Comparison of ENCODE assay signal across 9 mouse cellular contexts in the genomic region with DNA sequence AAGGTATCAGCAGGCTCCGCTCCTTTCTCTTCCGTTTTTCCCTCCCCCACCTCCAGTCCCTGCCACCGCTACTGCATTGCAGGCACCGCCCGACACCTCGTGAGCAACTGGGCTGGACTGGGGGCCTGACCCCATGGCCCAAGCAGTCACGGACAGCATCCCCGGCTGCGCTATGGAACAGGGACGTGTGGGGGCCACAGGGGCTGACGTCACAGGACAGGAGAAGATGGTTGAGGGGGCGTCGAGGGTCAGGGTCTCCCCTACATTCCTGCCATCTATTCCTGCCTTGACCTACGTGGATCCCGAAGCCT. TPM values are rescaled to one million over a fixed set of nuclear protein-coding genes. Genes with fewer than 3 reads are reported as not detected.
DNase-seq lines count a peak whose midpoint lies in the region; ATAC-seq and TF ChIP-seq lines count a peak whose summit lies in the region.
"Had no signal": no experiment of that assay in that cellular context is flagged by ENCODE, and none has a peak within 500 bp of the region (broad histone marks: within the 10 kb centered on the region; RNA-seq: fewer than 3 reads in every experiment).

No protein-coding gene starts in this region.

- DNase-seq in heart, adult 11 months = peak; percentile 91
- no peak for DNase-seq in heart, adult 8-10 months (ENCODE audit: low spot score)
- no peak for DNase-seq in thymus, adult 2 months
- DNase-seq in thymus, adult 18-20 months = no peak
- peak; percentile 45 for DNase-seq in stomach, postnatal 0 days (ENCODE audit: low spot score)
- no peak for DNase-seq in layer of hippocampus, adult 9-11 months
- DNase-seq in gastrocnemius, postnatal 4 days (ENCODE audit: low spot score in 2 of 2) = no peak

- no peak for TF ChIP-seq CTCF in thymus, adult 2 months (IDR thresholded peaks at IDR 0.05; ENCODE audit: borderline replicate concordance, control insufficient read depth, extremely low read depth, insufficient read depth, low read length, poor library complexity)
- no peak for TF ChIP-seq CTCF in stomach, postnatal 0 days (IDR thresholded peaks at IDR 0.05; ENCODE audit: low read depth)

- TF ChIP-seq EP300 in stomach, postnatal 0 days (optimal IDR thresholded peaks at IDR 0.05) = no peak

- peak overlapping the region; percentile 20 for H3K4me3 ChIP-seq in thymus, adult 2 months (ENCODE audit: control insufficient read depth, insufficient read depth, low read length)
- peak overlapping the region; percentile 45 for H3K4me3 ChIP-seq in limb, embryonic 15.5 days
- H3K4me3 ChIP-seq in stomach, postnatal 0 days (ENCODE audit: low read depth, low read length) = peak overlapping the region; percentile 46

- H3K36me3 ChIP-seq in thymus, adult 2 months (ENCODE audit: control insufficient read depth, insufficient read depth, low read length) = no peaks in the 10 kb centered on the region
- no peaks in the 10 kb centered on the region; the same call in 1 of the 2 replicates for H3K36me3 ChIP-seq in limb, embryonic 15.5 days
- H3K36me3 ChIP-seq in stomach, postnatal 0 days (ENCODE audit: control insufficient read depth, insufficient read depth, low read length) = no peaks in the 10 kb centered on the region

- peak overlapping the region; percentile 77 for H3K4me2 ChIP-seq in limb, embryonic 15.5 days
- peak overlapping the region; percentile 77 for H3K4me2 ChIP-seq in stomach, postnatal 0 days (replicated peaks; ENCODE audit: low read depth)

- H3K9ac ChIP-seq in limb, embryonic 15.5 days = no peak overlapping the region
- H3K9ac ChIP-seq in stomach, postnatal 0 days (ENCODE audit: low read length) = peak overlapping the region; percentile 54

- WGBS in thymus, adult 2 months = 14% methylated on average over 15 of the region's 15 CpGs
- 6% methylated on average over 15 of the region's 15 CpGs for WGBS in limb, embryonic 15.5 days
- 9% methylated on average over 15 of the region's 15 CpGs for WGBS in stomach, postnatal 0 days

- peaks cover 23% of the 10 kb centered on the region for H3K4me1 ChIP-seq in thymus, adult 2 months (replicated peaks; ENCODE audit: control insufficient read depth, insufficient read depth, low read length)
- peaks cover 29% of the 10 kb centered on the region for H3K4me1 ChIP-seq in limb, embryonic 15.5 days
- H3K4me1 ChIP-seq in stomach, postnatal 0 days (replicated peaks; ENCODE audit: control insufficient read depth, insufficient read depth) = peaks cover 5% of the 10 kb centered on the region; the same call in 1 of the 2 replicates

- peaks cover 15% of the 10 kb centered on the region; the same call in 1 of the 2 replicates for H3K27me3 ChIP-seq in thymus, adult 2 months (ENCODE audit: control insufficient read depth, insufficient read depth, low read length)
- H3K27me3 ChIP-seq in limb, embryonic 15.5 days = peaks cover 69% of the 10 kb centered on the region
- peaks cover 7% of the 10 kb centered on the region for H3K27me3 ChIP-seq in stomach, postnatal 0 days (ENCODE audit: control insufficient read depth, insufficient read depth, low read length)

- H3K9me3 ChIP-seq in limb, embryonic 15.5 days = no peaks in the 10 kb centered on the region
- H3K9me3 ChIP-seq in stomach, postnatal 0 days (ENCODE audit: control insufficient read depth, low read length) = no peaks in the 10 kb centered on the region

- no peak for ATAC-seq in limb, embryonic 15.5 days (ENCODE audit: insufficient number of reproducible peaks, low FRiP score, low TSS enrichment, low read depth)
- no peak for ATAC-seq in stomach, postnatal 0 days (ENCODE audit: low FRiP score, low TSS enrichment)
- ATAC-seq: CD4-positive, CD25-positive, alpha-beta regulatory T cell, adult 4 months had no signal

- no peak overlapping the region for H3K27ac ChIP-seq in thymus, adult 2 months (ENCODE audit: control insufficient read depth, insufficient read depth, low read length)
- no peak overlapping the region for H3K27ac ChIP-seq in limb, embryonic 15.5 days
- H3K27ac ChIP-seq in stomach, postnatal 0 days (replicated peaks) = peak overlapping the region; percentile 24; the same call in 1 of the 2 replicates

- no peak for TF ChIP-seq POLR2A in thymus, adult 2 months (IDR thresholded peaks at IDR 0.05; ENCODE audit: control insufficient read depth, extremely low read depth, insufficient read depth, low read length, poor library complexity)

RNA-seq across cellular contexts. Expression of a gene that starts 0.5 kb away (rescaled TPM):
- total RNA-seq in heart, adult 8-10 months (2022) = 1 to 10 TPM; 2.1 to 3.9 (median 3.2) TPM
- 1.7 and 3.5 TPM in 2 replicates for polyA plus RNA-seq in thymus, adult 2 months (2012; rRNA removed)
- polyA plus RNA-seq in limb, embryonic 15.5 days (2015; fragmentation: Nextera tagmentation; extraction: Ambion mirVana) = 1.0 and 2.2 TPM in 2 replicates
- polyA plus RNA-seq in stomach, postnatal 0 days (2015; fragmentation: Nextera tagmentation; extraction: Ambion mirVana) = 10.4 and 11.4 TPM in 2 replicates
- under 1 TPM; 0.29 to 0.34 TPM for total RNA-seq in gastrocnemius, postnatal 4 days (2021)
- polyA plus RNA-seq: CD4-positive, CD25-positive, alpha-beta regulatory T cell, adult 4 months had no signal

RNA-seq across cellular contexts. Expression of a gene that starts 3.5 kb away (rescaled TPM):
- 100 to 1,000 TPM; 104 to 113 (median 111) TPM for total RNA-seq in heart, adult 8-10 months (2022)
- polyA plus RNA-seq in thymus, adult 2 months (2012; rRNA removed) = 121 and 137 TPM in 2 replicates
- 126 and 140 TPM in 2 replicates for polyA plus RNA-seq in limb, embryonic 15.5 days (2015; fragmentation: Nextera tagmentation; extraction: Ambion mirVana)
- polyA plus RNA-seq in stomach, postnatal 0 days (2015; fragmentation: Nextera tagmentation; extraction: Ambion mirVana) = 128 and 131 TPM in 2 replicates
- 10 to 100 TPM; 57.9 to 59.6 TPM for total RNA-seq in gastrocnemius, postnatal 4 days (2021)

RNA-seq across cellular contexts. Expression of a gene that starts 13.5 kb away (rescaled TPM):
- under 1 TPM in 2 of 4 experiments, not detected in 2; 0.19 to 0.27 TPM for total RNA-seq in heart, adult 8-10 months (2022)
- 3.7 and 4.9 TPM in 2 replicates for polyA plus RNA-seq in thymus, adult 2 months (2012; rRNA removed)
- polyA plus RNA-seq in limb, embryonic 15.5 days (2015; fragmentation: Nextera tagmentation; extraction: Ambion mirVana) = 17.6 and 26.3 TPM in 2 replicates
- polyA plus RNA-seq in stomach, postnatal 0 days (2015; fragmentation: Nextera tagmentation; extraction: Ambion mirVana) = 5.6 and 7.1 TPM in 2 replicates
- total RNA-seq in gastrocnemius, postnatal 4 days (2021) = 1 to 10 TPM; 1.3 to 1.9 TPM

RNA-seq across cellular contexts. Expression of a gene that starts 16.9 kb away (rescaled TPM):
- 1 to 10 TPM; 6.8 to 9.3 (median 8.7) TPM for total RNA-seq in heart, adult 8-10 months (2022)
- 5.9 and 7.7 TPM in 2 replicates for polyA plus RNA-seq in thymus, adult 2 months (2012; rRNA removed)
- polyA plus RNA-seq in limb, embryonic 15.5 days (2015; fragmentation: Nextera tagmentation; extraction: Ambion mirVana) = 95.9 and 117 TPM in 2 replicates
- 31.6 and 39.5 TPM in 2 replicates for polyA plus RNA-seq in stomach, postnatal 0 days (2015; fragmentation: Nextera tagmentation; extraction: Ambion mirVana)
- 100 to 1,000 TPM; 108 to 113 TPM for total RNA-seq in gastrocnemius, postnatal 4 days (2021)
- polyA plus RNA-seq: CD4-positive, CD25-positive, alpha-beta regulatory T cell, adult 4 months had no signal

RNA-seq across cellular contexts. Expression of a gene that starts 22.1 kb away (rescaled TPM):
- 100 to 1,000 TPM; 185 to 214 (median 210) TPM for total RNA-seq in heart, adult 8-10 months (2022)
- polyA plus RNA-seq in thymus, adult 2 months (2012; rRNA removed) = 296 and 317 TPM in 2 replicates
- 239 and 270 TPM in 2 replicates for polyA plus RNA-seq in limb, embryonic 15.5 days (2015; fragmentation: Nextera tagmentation; extraction: Ambion mirVana)
- polyA plus RNA-seq in stomach, postnatal 0 days (2015; fragmentation: Nextera tagmentation; extraction: Ambion mirVana) = 183 and 194 TPM in 2 replicates
- total RNA-seq in gastrocnemius, postnatal 4 days (2021) = 100 to 1,000 TPM; 136 to 144 TPM

Comparison
In these comparisons a context has a peak if more than half of its experiments do, and no peak if none do; other contexts are left out.
1. DNase-seq: peak in heart, adult 11 months (single experiment) and stomach, postnatal 0 days (single experiment); none in heart, adult 8-10 months (single experiment), thymus, adult 2 months (single experiment), thymus, adult 18-20 months (0 of 2), layer of hippocampus, adult 9-11 months (single experiment) and gastrocnemius, postnatal 4 days (0 of 2).
2. Peak in every context shown above with its lines, with median percentiles within 50 percentile points of each other: H3K4me3 ChIP-seq.